Mouse (Mus musculus): ENCODE results near the gene Emp2. TPM values are rescaled to one million over a fixed set of nuclear protein-coding genes. Genes with fewer than 3 reads are reported as not detected.

The Emp2 gene
- 10 to 100 TPM; 13.8 to 14.5 TPM for total RNA-seq (2021)

GRCm38 (mm10) chr16:10313646-10314088 is at the start of gene Emp2:
Emp2 (minus strand) TSS chr16:10313968.
- intact Hi-C loops (cut with DNase I): loop anchor here (1.0 kb wide), 1 partner anchor 34 kb away; no protein-coding TSS in a partner anchor
- DNase-seq (ENCODE audit: low spot score in 2 of 2): peak; percentile 8 to 23

GRCm38 (mm10) chr16:10363061-10363460 is 49.3 kb upstream of the Emp2 start:
- DNase-seq (ENCODE audit: low spot score in 2 of 2): no peak
- intact Hi-C loops (cut with DNase I): no loop called here

- no peak for DNase-seq (ENCODE audit: low spot score in 2 of 2)
- intact Hi-C loops (cut with DNase I): no loop called here
These were observed 45.5 kb upstream of the Emp2 start for GRCm38 (mm10) chr16:10359241-10359640.

GRCm38 (mm10) chr16:10358010-10358934 is 44.5 kb upstream of the Emp2 start:
- DNase-seq (ENCODE audit: low spot score in 2 of 2): no peak
- intact Hi-C loops (cut with DNase I): no loop called here

- DNase-seq (ENCODE audit: low spot score in 2 of 2): peak in 1 of 2 experiments; percentile 55
- intact Hi-C loops (cut with DNase I): no loop called here
These were observed 41.2 kb upstream of the Emp2 start for GRCm38 (mm10) chr16:10355004-10355403.

- intact Hi-C loops (cut with DNase I): no loop called here
- DNase-seq (ENCODE audit: low spot score in 2 of 2): no peak
These were observed 37.4 kb upstream of the Emp2 start for GRCm38 (mm10) chr16:10351050-10351636.

GRCm38 (mm10) chr16:10349876-10350275 is 36.1 kb upstream of the Emp2 start:
- intact Hi-C loops (cut with DNase I): no loop called here
- no peak for DNase-seq (ENCODE audit: low spot score in 2 of 2)

- intact Hi-C loops (cut with DNase I): no loop called here
These were observed 35.7 kb upstream of the Emp2 start for GRCm38 (mm10) chr16:10349436-10349835.

GRCm38 (mm10) chr16:10347551-10347950 is 33.8 kb upstream of the Emp2 start:
- intact Hi-C loops (cut with DNase I): loop anchor here (1.0 to 2.0 kb wide), 2 partner anchors 27 to 34 kb away; partner anchors contain the start of gene Emp2
- peak in 1 of 2 experiments; percentile 24 for DNase-seq (ENCODE audit: low spot score in 2 of 2)

More at GRCm38 (mm10) chr16:10349436-10349835, 35.7 kb upstream of the Emp2 start:
- no peak for DNase-seq (ENCODE audit: low spot score in 2 of 2)

GRCm38 (mm10) chr16:10341110-10341509 is 27.3 kb upstream of the Emp2 start:
- no peak for DNase-seq (ENCODE audit: low spot score in 2 of 2)
- intact Hi-C loops (cut with DNase I): no loop called here

- intact Hi-C loops (cut with DNase I): no loop called here
- DNase-seq (ENCODE audit: low spot score in 2 of 2): no peak
These were observed 26.2 kb upstream of the Emp2 start for GRCm38 (mm10) chr16:10339930-10340329.

- intact Hi-C loops (cut with DNase I): no loop called here
- DNase-seq (ENCODE audit: low spot score in 2 of 2): peak; percentile 21 to 28
These were observed 24.8 kb upstream of the Emp2 start for GRCm38 (mm10) chr16:10338601-10339000.

GRCm38 (mm10) chr16:10337422-10338197 is 23.8 kb upstream of the Emp2 start:
- intact Hi-C loops (cut with DNase I): no loop called here
- peak in 1 of 2 experiments; percentile 31 for DNase-seq (ENCODE audit: low spot score in 2 of 2)

- DNase-seq (ENCODE audit: low spot score in 2 of 2): no peak
- intact Hi-C loops (cut with DNase I): no loop called here
These were observed 23.0 kb upstream of the Emp2 start for GRCm38 (mm10) chr16:10336454-10337421.

- intact Hi-C loops (cut with DNase I): no loop called here
- no peak for DNase-seq (ENCODE audit: low spot score in 2 of 2)
These were observed 22.2 kb upstream of the Emp2 start for GRCm38 (mm10) chr16:10335953-10336352.

GRCm38 (mm10) chr16:10332732-10333131 is 19.0 kb upstream of the Emp2 start:
- no peak for DNase-seq (ENCODE audit: low spot score in 2 of 2)
- intact Hi-C loops (cut with DNase I): no loop called here

- intact Hi-C loops (cut with DNase I): no loop called here
- DNase-seq (ENCODE audit: low spot score in 2 of 2): no peak
These were observed 17.1 kb upstream of the Emp2 start for GRCm38 (mm10) chr16:10330586-10331495.
